Mouse (Mus musculus): ENCODE results near the gene Tulp2. TPM values are rescaled to one million over a fixed set of nuclear protein-coding genes. Genes with fewer than 3 reads are reported as not detected.

The Tulp2 gene
- polyA plus RNA-seq, 1 experiment = not detected

DNA sequence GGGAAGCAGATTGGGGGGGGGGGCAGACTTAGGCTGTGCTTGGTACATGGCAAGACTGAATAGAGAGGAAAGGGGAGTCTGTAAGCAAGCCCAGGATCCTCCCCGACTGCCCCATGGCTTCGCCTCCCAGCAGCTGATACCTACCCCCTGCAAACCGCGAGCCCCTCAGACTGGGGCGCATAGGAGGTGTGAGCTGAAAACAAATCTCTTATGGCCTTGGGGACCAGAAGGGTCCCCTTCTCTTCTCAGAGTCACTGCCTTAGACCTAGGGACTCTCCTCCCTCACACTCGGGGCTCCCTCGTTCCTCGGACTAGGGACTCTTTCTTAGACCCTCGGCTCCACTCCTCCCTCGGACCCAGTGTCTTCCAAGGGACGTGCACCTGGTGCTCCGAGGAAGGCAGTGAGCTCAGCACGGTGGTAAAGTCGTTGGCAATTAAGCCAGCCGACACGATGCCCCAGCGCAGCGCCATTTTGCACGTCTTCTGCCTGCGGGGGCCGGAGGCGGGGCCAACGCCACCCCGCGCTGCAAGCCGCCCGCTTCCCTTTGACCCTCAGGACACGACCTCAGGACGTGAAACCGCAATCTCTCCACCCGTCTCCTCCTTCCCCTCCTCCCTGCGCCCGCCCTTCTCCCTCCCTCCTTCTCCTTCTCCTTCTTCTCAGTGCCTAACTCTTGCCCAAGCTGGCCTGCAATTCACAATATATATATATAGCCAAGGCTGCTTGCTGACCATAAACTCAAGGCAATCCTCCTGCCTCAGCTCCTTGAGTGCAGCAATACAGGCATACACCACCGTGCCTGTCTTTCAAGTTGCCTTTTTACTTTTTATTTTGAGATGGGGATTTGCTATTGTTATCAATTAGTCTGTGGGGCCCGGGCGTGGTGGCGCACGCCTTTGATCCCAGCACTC, 6.9 kb downstream of the Tulp2 start, which contains the start of gene Dhdh:
Gene Dhdh (minus strand): TSS at position 513 of the 912 bp plus-strand sequence.
- peak within 1 kb of the TSS; percentile 91 for H3K4me3 ChIP-seq (ENCODE audit: insufficient read depth, low read depth, low read length)
- peak within 1 kb of the TSS; percentile 82 for H3K27ac ChIP-seq (replicated peaks; ENCODE audit: low read depth, low read length)

DNA sequence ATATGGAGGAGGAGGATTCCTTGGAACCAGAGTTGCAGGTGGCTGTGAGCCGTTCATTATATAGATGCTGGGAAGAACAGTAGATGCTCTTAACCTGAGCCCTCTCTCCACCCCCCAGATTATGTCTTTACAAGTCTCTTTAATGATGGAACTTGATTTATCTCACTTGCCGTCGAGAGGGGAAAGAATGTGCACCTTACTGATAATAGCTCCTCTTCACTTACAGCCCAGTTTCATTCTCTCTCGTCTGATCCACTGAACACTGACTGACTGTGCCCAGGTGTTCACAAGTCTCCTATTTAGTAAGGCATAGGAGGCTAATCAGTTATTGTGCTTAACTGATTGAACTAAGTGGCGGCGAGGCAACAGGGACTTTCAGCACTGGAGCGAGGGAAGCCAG, 7.9 kb downstream of the Tulp2 start:
- H3K4me3 ChIP-seq (ENCODE audit: insufficient read depth, low read depth, low read length) = no peak overlapping the region
- H3K4me1 ChIP-seq (ENCODE audit: control insufficient read depth, insufficient read depth, insufficient read length, low read length) = peaks cover 4% of the 10 kb centered on the region; the same call in 1 of the 2 replicates
- H3K27ac ChIP-seq (replicated peaks; ENCODE audit: low read depth, low read length) = no peak overlapping the region

More for the DNA sequence above, 6.9 kb downstream of the Tulp2 start, which contains the start of gene Dhdh:
- peaks cover 4% of the 10 kb centered on the region; the same call in 1 of the 2 replicates for H3K4me1 ChIP-seq (ENCODE audit: control insufficient read depth, insufficient read depth, insufficient read length, low read length)

DNA sequence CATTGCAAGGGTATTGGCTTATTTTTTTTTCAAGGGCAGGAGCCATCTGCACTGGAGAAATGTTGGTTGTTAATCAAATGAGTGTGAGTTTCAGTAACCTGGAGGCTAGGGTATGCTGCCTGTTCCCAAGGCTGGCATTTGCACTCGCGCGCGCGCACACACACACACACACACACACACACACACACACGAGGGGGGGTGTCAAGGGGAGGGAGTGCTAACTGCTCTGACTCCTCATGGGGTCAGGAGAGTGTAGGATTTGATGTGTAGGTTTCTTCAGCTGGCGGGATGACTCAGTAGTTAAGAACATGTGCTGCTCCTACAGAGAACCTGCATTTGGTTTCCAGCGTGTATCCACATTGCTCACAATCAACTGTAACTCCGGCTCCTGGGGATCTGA, 9.1 kb downstream of the Tulp2 start:
- H3K4me3 ChIP-seq (ENCODE audit: insufficient read depth, low read depth, low read length) = no peak overlapping the region
- H3K4me1 ChIP-seq (ENCODE audit: control insufficient read depth, insufficient read depth, insufficient read length, low read length) = peaks cover 4% of the 10 kb centered on the region; the same call in 1 of the 2 replicates
- H3K27ac ChIP-seq (replicated peaks; ENCODE audit: low read depth, low read length) = no peak overlapping the region; the same call in 1 of the 2 replicates

DNA sequence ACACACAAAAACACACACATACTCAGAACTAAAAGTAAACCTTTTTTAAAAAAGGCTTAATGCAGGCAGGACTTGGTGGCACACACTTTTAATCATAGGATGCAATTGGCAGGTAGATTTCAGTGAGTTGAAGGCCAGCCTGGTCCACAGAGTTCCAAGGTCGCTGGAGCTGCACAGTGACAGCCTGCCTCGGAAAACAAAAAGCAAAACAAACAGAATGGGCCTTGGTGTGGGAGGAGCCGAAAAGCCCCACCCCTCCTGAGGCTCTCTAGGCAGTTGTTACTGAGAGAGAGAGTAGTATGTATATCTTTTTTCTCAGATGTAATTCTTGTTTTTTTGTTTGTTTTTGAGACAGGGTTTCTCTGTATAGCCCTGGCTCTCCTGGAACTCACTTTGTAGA, 9.6 kb downstream of the Tulp2 start:
- Histone ChIP-seq H3K4me1 (ENCODE audit: control insufficient read depth, insufficient read depth, insufficient read length, low read length) (peaks cover 4% of the 10 kb centered on the region; the same call in 1 of the 2 replicates), H3K27ac (replicated peaks; ENCODE audit: low read depth, low read length) (no peak overlapping the region; the same call in 1 of the 2 replicates), H3K4me3 (ENCODE audit: insufficient read depth, low read depth, low read length) (no peak overlapping the region)

DNA sequence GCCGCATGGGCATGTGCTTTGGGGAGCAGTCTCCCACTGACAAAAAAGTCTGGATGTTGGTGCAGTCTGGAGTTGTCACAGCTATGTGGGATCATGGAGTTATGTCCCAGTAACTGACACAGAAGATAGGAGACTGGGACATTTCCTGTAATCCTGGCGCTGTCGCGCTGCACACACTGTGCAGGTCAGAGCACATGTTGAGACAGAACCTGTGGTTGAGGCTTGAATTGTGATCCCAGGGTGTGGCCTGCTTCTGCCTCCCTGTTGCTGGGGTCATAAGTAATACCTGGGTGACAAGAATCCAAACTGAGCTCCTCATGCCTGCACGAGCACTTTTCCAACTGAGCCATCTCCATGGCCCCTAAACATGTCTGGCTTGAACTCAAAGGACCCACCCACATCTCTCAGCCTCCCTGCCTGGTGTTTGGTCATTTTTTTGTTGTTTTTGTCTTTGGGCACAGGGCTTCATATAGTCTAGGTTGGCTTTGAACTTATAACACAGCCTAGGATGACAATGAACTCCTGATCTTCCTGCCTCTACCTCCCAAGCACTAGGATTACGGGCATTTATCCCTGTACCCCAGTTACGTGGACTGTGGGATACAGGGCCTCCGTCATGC, 10.7 kb downstream of the Tulp2 start:
- Histone ChIP-seq H3K4me3 (ENCODE audit: insufficient read depth, low read depth, low read length) (no peak overlapping the region), H3K4me1 (ENCODE audit: control insufficient read depth, insufficient read depth, insufficient read length, low read length) (peaks cover 2% of the 10 kb centered on the region; the same call in 1 of the 2 replicates), H3K27ac (replicated peaks; ENCODE audit: low read depth, low read length) (no peak overlapping the region)

DNA sequence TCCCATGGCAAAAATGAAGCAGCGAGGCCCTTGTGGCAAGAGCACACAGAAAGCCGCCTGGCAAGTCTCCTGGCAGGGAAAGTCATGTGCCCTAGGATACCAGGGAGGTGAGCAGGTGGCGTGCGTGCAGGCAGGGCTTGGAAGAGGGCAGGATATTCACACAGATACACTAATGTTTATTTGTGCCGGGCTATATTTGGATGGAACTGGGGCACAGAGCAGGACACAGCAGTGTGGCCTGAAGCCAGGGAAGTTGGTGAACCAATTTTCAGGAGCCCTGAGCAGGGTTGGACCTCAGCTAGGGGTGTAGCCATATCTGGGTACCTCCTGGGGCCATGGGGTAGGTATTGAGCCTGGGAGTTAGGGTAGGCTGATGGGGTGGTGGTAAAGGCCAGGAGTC, 11.3 kb downstream of the Tulp2 start:
- no peak overlapping the region for H3K27ac ChIP-seq (replicated peaks; ENCODE audit: low read depth, low read length)

DNA sequence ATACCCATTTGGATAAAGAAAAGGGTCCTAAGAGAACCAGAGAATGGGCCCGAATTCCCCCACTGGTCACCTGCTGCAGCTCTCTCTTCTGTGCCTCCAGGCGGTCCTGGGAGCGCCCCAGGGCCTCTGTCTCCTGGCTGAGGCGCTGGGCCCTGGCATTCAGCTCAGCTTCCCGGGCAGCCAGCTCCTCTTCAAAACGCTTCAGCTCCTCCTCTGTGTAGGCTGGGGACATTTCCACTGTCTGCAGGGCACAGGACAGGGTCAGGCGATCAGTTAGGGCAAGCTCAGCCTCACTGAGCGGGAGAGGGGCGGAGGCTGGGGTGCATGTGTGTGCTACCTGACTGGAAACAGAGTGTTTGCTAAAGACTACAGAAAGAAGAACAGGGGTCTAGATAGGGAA, 12.9 kb downstream of the Tulp2 start:
- Histone ChIP-seq H3K4me3 (ENCODE audit: insufficient read depth, low read depth, low read length) (no peak overlapping the region), H3K27ac (replicated peaks; ENCODE audit: low read depth, low read length) (no peak overlapping the region), H3K4me1 (ENCODE audit: control insufficient read depth, insufficient read depth, insufficient read length, low read length) (no peaks in the 10 kb centered on the region)

More for the DNA sequence above, 11.3 kb downstream of the Tulp2 start:
- Histone ChIP-seq H3K4me1 (ENCODE audit: control insufficient read depth, insufficient read depth, insufficient read length, low read length) (no peaks in the 10 kb centered on the region), H3K4me3 (ENCODE audit: insufficient read depth, low read depth, low read length) (no peak overlapping the region)

DNA sequence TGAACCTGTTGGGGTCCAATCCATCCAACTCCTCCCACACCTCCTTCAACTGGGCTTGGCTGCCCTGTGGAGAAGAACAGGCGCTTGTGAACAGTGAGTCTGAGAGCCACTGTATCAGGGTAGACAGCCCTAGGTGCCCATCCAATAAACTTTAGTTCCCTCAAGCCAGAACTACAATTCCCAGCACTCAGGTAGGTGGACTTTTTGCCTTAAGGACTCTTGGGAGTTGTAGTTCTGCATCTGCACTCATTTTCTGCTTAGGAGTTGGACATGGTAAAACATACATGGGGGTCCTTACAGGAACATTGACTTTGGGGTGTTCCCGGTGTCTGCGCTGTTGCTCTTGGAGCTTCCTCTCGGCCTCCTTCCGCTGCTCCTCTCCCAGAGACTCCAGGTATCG, 16.8 kb downstream of the Tulp2 start:
- Histone ChIP-seq H3K27ac (replicated peaks; ENCODE audit: low read depth, low read length) (no peak overlapping the region), H3K4me3 (ENCODE audit: insufficient read depth, low read depth, low read length) (no peak overlapping the region), H3K4me1 (ENCODE audit: control insufficient read depth, insufficient read depth, insufficient read length, low read length) (no peaks in the 10 kb centered on the region)

DNA sequence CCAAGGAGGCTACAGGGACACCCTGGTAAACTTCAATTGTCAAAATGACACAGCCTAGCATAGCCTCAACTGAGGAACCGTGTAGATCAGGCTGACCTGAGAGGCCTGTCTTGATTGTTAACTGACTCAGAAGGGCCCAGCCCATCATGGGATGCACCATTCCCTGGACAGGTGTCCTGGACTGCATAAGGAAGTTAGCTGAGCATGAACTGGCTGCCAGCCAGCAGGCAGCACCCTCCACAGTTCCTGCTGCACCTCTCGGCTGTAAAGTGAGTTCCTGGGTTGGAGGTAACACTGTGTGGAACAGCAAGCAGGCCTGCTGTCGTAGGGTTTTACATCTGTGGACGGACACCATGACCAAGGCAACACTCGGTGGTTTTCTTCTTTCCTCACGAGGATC, 25.9 kb downstream of the Tulp2 start:
- Histone ChIP-seq H3K4me3 (ENCODE audit: insufficient read depth, low read depth, low read length) (no peak overlapping the region), H3K4me1 (ENCODE audit: control insufficient read depth, insufficient read depth, insufficient read length, low read length) (peaks cover 10% of the 10 kb centered on the region), H3K27ac (replicated peaks; ENCODE audit: low read depth, low read length) (no peak overlapping the region)

DNA sequence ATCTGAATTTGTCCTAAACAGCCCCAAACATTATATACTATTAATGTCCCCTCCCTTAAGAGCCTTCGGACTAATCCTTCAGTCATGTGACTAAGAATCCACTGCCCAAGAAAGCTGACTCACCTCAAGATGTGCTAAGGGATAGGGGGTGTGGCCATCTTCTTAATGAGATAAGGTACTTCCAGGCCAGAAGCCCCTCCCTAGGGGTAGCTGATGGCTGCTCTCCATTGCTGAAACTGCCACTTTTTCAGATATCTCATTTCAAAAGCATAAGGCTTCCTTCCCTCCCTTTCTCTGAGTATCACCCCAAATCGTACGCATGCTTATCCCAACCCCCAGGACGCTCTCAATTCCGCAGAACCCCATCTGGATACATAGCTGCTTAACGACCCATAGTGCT, 26.9 kb downstream of the Tulp2 start:
- peaks cover 10% of the 10 kb centered on the region for H3K4me1 ChIP-seq (ENCODE audit: control insufficient read depth, insufficient read depth, insufficient read length, low read length)
- H3K27ac ChIP-seq (replicated peaks; ENCODE audit: low read depth, low read length) = no peak overlapping the region
- no peak overlapping the region for H3K4me3 ChIP-seq (ENCODE audit: insufficient read depth, low read depth, low read length)

DNA sequence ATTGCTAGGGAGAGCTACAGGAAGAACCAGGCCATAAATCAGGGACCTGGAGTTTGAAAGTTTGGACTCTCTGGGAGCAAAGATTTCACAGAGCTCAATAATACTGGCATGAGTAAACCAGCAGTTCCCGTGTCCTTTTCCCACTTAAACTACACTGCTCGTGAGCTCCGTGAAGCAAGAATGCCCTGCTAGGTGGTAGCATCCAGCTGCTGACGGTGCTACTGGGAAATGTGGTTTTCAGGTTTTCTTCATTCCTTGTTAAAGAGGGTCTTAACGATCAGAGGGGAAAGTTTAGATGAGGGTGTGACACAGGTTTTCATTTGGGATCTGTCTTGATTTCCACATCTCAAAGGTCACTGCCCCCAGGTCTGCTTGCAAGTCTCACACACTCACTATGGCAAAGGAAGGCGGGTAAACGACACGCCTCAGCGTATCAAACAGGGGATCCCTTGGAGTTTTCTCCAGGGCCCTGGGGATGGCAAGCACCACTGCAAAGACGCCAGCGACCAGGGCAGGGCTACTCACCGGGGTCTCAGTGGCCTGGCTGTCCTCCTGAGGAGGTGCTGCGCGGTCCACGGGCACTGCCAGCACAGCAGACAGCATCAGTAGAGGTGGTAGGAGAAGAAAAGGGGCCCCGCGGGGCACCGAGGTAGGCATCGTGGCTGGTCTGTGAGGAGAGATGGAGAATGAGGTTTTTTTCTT, 27.7 kb downstream of the Tulp2 start:
- Histone ChIP-seq H3K4me1 (ENCODE audit: control insufficient read depth, insufficient read depth, insufficient read length, low read length) (peaks cover 10% of the 10 kb centered on the region), H3K4me3 (ENCODE audit: insufficient read depth, low read depth, low read length) (peak overlapping the region; percentile 90), H3K27ac (replicated peaks; ENCODE audit: low read depth, low read length) (peak overlapping the region; percentile 77)

DNA sequence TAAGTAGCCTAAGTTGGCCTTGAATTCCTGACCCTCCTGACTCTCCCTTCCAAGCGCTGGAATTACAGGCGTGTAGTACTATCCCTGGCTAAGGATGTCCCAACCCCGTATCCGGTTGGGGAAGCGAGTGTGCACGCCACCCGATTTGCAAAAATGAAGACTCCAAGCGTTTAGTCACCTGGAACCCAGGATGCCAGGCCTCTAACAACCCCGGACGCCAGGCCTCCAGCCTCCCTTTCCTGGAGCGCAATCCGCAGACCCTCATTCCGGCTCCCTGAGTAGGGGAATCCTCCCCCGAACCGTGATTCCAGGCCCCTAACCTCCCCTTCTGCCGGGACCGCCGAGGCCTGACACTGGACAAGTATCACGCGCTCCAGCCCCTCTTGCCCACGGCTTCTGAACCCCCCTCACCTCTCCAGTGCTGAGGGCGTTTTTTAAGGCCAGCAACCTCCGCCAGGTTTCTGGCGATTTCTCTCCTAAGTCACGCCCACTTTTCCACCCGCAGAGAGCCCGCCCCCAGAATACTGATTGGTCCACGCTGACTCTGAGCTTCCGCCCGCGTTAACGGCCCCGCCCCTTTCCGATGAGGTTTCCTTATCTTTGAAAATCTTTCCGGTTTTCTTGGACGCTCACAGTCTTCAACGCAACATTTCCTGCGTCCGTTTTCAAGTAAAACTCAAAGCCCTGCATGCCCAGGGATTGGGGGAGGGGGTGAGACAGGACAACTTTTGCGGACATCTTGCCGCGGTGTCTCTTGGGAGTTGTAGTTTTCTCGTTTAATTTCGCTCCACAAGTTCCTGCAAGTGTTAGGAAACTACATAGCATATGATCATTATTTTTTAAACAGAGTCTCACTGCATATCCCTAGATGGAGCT, 28.5 kb downstream of the Tulp2 start, which contains the start of gene Nucb1:
Gene Nucb1 (minus strand): TSS at position 495 of the 876 bp plus-strand sequence.
- Histone ChIP-seq H3K4me3 (ENCODE audit: insufficient read depth, low read depth, low read length) (peak within 1 kb of the TSS; percentile 90), H3K4me1 (ENCODE audit: control insufficient read depth, insufficient read depth, insufficient read length, low read length) (peaks cover 10% of the 10 kb centered on the region), H3K27ac (replicated peaks; ENCODE audit: low read depth, low read length) (peak within 1 kb of the TSS; percentile 93)

DNA sequence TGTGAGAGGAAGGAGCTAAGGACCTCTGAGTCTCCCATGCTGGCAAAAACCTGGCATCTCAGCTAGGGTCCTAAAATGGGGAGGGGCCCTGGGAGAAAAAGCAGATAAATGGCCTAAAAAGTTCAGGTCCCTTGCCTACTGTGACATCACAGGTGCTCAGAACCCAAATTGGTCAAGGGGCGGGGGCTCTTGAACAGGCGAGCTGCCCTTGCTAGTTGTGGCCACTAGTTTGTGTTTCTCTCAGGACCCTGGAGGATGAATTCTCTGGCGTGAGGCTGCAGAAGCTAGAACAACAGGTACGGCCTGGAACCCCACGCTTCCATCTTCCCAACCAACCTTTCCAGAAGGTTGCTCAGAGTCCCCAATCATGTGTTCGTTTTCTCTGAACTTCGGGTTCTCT, 32.7 kb downstream of the Tulp2 start:
- H3K27ac ChIP-seq (replicated peaks; ENCODE audit: low read depth, low read length) = no peak overlapping the region
- peaks cover 2% of the 10 kb centered on the region for H3K4me1 ChIP-seq (ENCODE audit: control insufficient read depth, insufficient read depth, insufficient read length, low read length)
- no peak overlapping the region for H3K4me3 ChIP-seq (ENCODE audit: insufficient read depth, low read depth, low read length)

DNA sequence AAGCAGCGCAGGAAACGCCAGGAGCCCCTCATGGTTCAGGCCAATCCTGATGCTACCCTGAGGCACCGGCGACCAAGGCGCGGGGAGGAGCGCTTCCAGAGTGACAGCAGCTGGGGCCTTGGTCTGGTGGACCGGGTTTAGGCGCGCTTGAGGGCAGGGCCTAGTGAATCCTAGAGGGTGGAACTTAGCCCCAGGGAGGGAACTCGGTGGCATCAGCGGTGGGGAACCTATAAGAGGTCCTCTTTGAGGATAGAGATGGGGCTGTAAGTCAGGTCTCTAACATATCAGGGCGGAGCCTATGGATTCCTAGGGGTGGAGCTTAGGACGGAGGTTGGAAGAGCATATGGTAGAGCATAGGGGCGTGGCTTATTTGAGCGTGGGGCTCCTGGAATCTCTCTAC, 33.8 kb downstream of the Tulp2 start:
- H3K4me1 ChIP-seq (ENCODE audit: control insufficient read depth, insufficient read depth, insufficient read length, low read length) = no peaks in the 10 kb centered on the region
- no peak overlapping the region for H3K27ac ChIP-seq (replicated peaks; ENCODE audit: low read depth, low read length)
- no peak overlapping the region for H3K4me3 ChIP-seq (ENCODE audit: insufficient read depth, low read depth, low read length)

All from brown adipose tissue, adult 24 weeks (tissue).